Mouse (Mus musculus) c-Kit-positive CD71-positive TER-119-negative erythroid progenitor cells, embryonic 14.5 days (primary cell): Measurements from ENCODE around the gene Lce6a.

Experiments
- DNase-seq: peaks from one replicate; pipeline ENCODE4 v3.0.0-alpha.2; 2013; ENCODE audit warnings: low read depth

Gene Lce6a

GRCm38 (mm10) chr3:92621560-92621959 is at the start of gene Lce6a:
Gene Lce6a, minus strand, starts transcription at chr3:92621660.
- no peak for DNase-seq

GRCm38 (mm10) chr3:92670215-92670614 is 48.8 kb upstream of the Lce6a start, which contains the start of gene Lce1a2:
Gene Lce1a2, minus strand, starts transcription at chr3:92670315.
- no peak for DNase-seq

GRCm38 (mm10) chr3:92656826-92657225 is 35.4 kb upstream of the Lce6a start, which contains the start of gene Lce1b:
Gene Lce1b, minus strand, starts transcription at chr3:92656926.
- DNase-seq = no peak

- no peak for DNase-seq
Observed at GRCm38 (mm10) chr3:92648207-92648606, 26.7 kb upstream of the Lce6a start, which contains the start of gene Lce1a1. Gene Lce1a1, minus strand, starts transcription at chr3:92648307.

- no peak for DNase-seq
Observed at GRCm38 (mm10) chr3:92639854-92640253, 18.4 kb upstream of the Lce6a start.

GRCm38 (mm10) chr3:92638653-92638991 is 17.2 kb upstream of the Lce6a start:
- DNase-seq = no peak

GRCm38 (mm10) chr3:92637745-92638652 is 16.5 kb upstream of the Lce6a start:
- DNase-seq = no peak

- DNase-seq = no peak
Observed at GRCm38 (mm10) chr3:92609804-92610203, 11.7 kb downstream of the Lce6a start.

- no peak for DNase-seq
Observed at GRCm38 (mm10) chr3:92607392-92607791, 14.1 kb downstream of the Lce6a start, which contains the start of gene 2210017I01Rik. Gene 2210017I01Rik, minus strand, starts transcription at chr3:92607492.

GRCm38 (mm10) chr3:92602169-92602568 is 19.3 kb downstream of the Lce6a start:
- DNase-seq = peak; percentile 13

GRCm38 (mm10) chr3:92600456-92600855 is 21.0 kb downstream of the Lce6a start:
- no peak for DNase-seq

GRCm38 (mm10) chr3:92599973-92600372 is 21.5 kb downstream of the Lce6a start:
- DNase-seq = no peak

GRCm38 (mm10) chr3:92598429-92598828 is 23.0 kb downstream of the Lce6a start:
- no peak for DNase-seq

- DNase-seq = no peak
Observed at GRCm38 (mm10) chr3:92588858-92589257, 32.6 kb downstream of the Lce6a start, which contains the start of gene Smcp. Gene Smcp, minus strand, starts transcription at chr3:92588997.

- no peak for DNase-seq
Observed at GRCm38 (mm10) chr3:92587190-92587589, 34.3 kb downstream of the Lce6a start.

- DNase-seq = no peak
Observed at GRCm38 (mm10) chr3:92585055-92585454, 36.4 kb downstream of the Lce6a start.

GRCm38 (mm10) chr3:92583164-92583826 is 38.2 kb downstream of the Lce6a start:
- no peak for DNase-seq

- no peak for DNase-seq
Observed at GRCm38 (mm10) chr3:92579508-92579907, 42.0 kb downstream of the Lce6a start.

GRCm38 (mm10) chr3:92578652-92579413 is 42.6 kb downstream of the Lce6a start:
- no peak for DNase-seq

GRCm38 (mm10) chr3:92573449-92574041 is 47.9 kb downstream of the Lce6a start, which contains the start of gene Ivl:
Gene Ivl, minus strand, starts transcription at chr3:92573735.
- DNase-seq = no peak

GRCm38 (mm10) chr3:92572514-92573155 is 48.8 kb downstream of the Lce6a start:
- DNase-seq = no peak
